Mouse (Mus musculus): ENCODE measurements around the gene Panx2.

GRCm38 (mm10) chr15:89102646-89103045, 43.1 kb downstream of the Panx2 start:
- TF ChIP-seq ELF1 (IDR thresholded peaks at IDR 0.05; ENCODE audit: low read depth, low read length): no peak
- no peak for TF ChIP-seq MAFK (IDR thresholded peaks at IDR 0.05; ENCODE audit: borderline replicate concordance, low read depth, low read length)
- no peak for TF ChIP-seq ZC3H11A (IDR thresholded peaks at IDR 0.05; ENCODE audit: low read depth, low read length)
- TF ChIP-seq USF1 (IDR thresholded peaks at IDR 0.05; ENCODE audit: low read depth, low read length): no peak

Data from MEL (cell line).